Mouse (Mus musculus): ENCODE measurements around the gene Foxf2. TPM values are rescaled to one million over a fixed set of nuclear protein-coding genes. Genes with fewer than 3 reads are reported as not detected.

Gene Foxf2
- 21.3 and 21.9 TPM in 2 replicates for polyA plus RNA-seq (2014; fragmentation: Nextera tagmentation; extraction: Ambion mirVana)

DNA sequence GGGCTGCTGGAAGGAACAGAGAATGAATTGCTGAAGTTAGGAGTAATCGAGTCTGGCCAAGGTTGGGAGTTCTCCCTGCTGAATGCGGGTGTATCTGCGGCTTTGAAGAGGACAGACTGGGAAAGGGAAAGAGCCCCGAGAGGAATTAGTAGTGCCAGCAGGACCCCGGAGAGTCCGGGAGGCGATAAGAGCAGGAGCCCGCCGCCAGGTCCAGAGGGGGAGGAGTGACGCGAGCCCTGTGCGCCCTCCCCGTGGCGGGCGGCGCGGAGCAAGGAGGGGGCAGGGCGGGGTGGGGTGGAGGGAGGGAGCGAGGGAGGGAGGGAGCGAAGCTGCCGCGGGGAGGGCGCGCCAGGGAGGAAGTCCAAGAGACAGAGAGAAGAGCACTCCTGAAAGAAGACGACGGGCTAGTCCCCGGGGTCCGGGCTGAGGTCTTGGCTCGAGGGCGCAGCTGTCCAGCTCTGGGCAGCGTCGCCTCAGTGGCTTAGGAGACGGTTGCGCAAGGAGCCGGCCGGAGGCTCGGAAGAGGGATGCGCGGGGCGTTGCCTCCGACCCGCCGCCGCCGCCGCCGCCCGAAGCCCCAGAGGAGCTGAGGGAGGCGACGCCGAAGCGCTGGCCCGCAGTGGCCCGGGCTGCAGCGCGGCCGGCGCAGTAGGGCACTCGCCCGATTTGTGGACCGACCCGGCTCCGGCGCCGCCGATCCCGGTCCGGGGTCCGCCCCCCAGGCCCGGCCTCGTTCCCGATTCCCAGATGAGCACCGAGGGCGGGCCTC, at the start of gene Foxf2:
Gene Foxf2, plus strand, starts transcription at position 484 of the 769 bp plus-strand sequence.
- under 1% methylated on average over 53 of the region's 74 CpGs for WGBS
- Histone ChIP-seq H3K9ac (replicated peaks; ENCODE audit: low read depth, low read length) (peak within 1 kb of the TSS; percentile 81), H3K9me3 (ENCODE audit: control insufficient read depth, low read depth, low read length) (no peaks in the 10 kb centered on the region), H3K4me3 (ENCODE audit: low read depth, low read length) (peak within 1 kb of the TSS; percentile 56), H3K27me3 (ENCODE audit: control insufficient read depth, insufficient read depth, low read length) (peaks cover 16% of the 10 kb centered on the region), H3K27ac (ENCODE audit: low read length) (peak within 1 kb of the TSS; percentile 83), H3K4me1 (ENCODE audit: control insufficient read depth, insufficient read depth, low read length) (peaks cover 3% of the 10 kb centered on the region), H3K4me2 (replicated peaks; ENCODE audit: low read depth, low read length) (peak within 1 kb of the TSS; percentile 86), H3K36me3 (ENCODE audit: control insufficient read depth, insufficient read depth, low read length) (no peaks in the 10 kb centered on the region)
- peak; percentile 51; the same call in 1 of the 2 replicates for ATAC-seq (ENCODE audit: insufficient number of reproducible peaks, insufficient read depth, low FRiP score, low read depth)

GRCm38 (mm10) chr13:31576696-31577095, 48.9 kb upstream of the Foxf2 start:
- H3K9ac ChIP-seq (replicated peaks; ENCODE audit: low read depth, low read length): no peak overlapping the region
- 68% methylated on average over 4 of the region's 4 CpGs for WGBS
- no peaks in the 10 kb centered on the region for H3K4me1 ChIP-seq (ENCODE audit: control insufficient read depth, insufficient read depth, low read length)
- no peak overlapping the region for H3K4me3 ChIP-seq (ENCODE audit: low read depth, low read length)
- H3K36me3 ChIP-seq (ENCODE audit: control insufficient read depth, insufficient read depth, low read length): no peaks in the 10 kb centered on the region
- no peak for ATAC-seq (ENCODE audit: insufficient number of reproducible peaks, insufficient read depth, low FRiP score, low read depth)
- no peaks in the 10 kb centered on the region for H3K9me3 ChIP-seq (ENCODE audit: control insufficient read depth, low read depth, low read length)
- no peak overlapping the region for H3K27ac ChIP-seq (ENCODE audit: low read length)
- H3K4me2 ChIP-seq (replicated peaks; ENCODE audit: low read depth, low read length): no peak overlapping the region
- no peaks in the 10 kb centered on the region for H3K27me3 ChIP-seq (ENCODE audit: control insufficient read depth, insufficient read depth, low read length)

DNA sequence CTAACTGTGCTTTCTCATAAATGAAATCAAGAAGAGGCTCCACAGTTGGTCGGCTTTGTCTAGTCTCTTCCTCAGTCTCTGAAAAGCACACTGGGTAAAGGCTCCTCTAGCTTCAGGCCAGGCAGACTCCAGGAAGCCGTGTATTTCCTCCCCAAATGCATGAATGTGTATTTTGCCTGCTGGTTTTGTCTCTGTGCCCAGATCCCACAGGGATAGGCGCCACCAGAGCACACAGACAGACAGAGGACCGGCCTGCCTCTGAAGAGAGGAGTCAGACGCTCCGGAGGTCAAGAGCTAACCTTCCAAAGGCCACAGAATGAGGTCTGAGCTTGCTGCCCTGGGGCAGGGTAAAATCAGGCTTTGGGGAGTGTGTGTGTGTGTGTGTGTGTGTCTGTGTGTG, 48.0 kb upstream of the Foxf2 start:
- no peak for ATAC-seq (ENCODE audit: insufficient number of reproducible peaks, insufficient read depth, low FRiP score, low read depth)
- no peak overlapping the region for H3K4me2 ChIP-seq (replicated peaks; ENCODE audit: low read depth, low read length)
- no peaks in the 10 kb centered on the region for H3K36me3 ChIP-seq (ENCODE audit: control insufficient read depth, insufficient read depth, low read length)
- no peaks in the 10 kb centered on the region for H3K9me3 ChIP-seq (ENCODE audit: control insufficient read depth, low read depth, low read length)
- WGBS: 42% methylated on average over 6 of the region's 6 CpGs
- no peak overlapping the region for H3K27ac ChIP-seq (ENCODE audit: low read length)
- no peaks in the 10 kb centered on the region for H3K27me3 ChIP-seq (ENCODE audit: control insufficient read depth, insufficient read depth, low read length)
- H3K4me1 ChIP-seq (ENCODE audit: control insufficient read depth, insufficient read depth, low read length): no peaks in the 10 kb centered on the region
- H3K4me3 ChIP-seq (ENCODE audit: low read depth, low read length): no peak overlapping the region
- H3K9ac ChIP-seq (replicated peaks; ENCODE audit: low read depth, low read length): no peak overlapping the region

DNA sequence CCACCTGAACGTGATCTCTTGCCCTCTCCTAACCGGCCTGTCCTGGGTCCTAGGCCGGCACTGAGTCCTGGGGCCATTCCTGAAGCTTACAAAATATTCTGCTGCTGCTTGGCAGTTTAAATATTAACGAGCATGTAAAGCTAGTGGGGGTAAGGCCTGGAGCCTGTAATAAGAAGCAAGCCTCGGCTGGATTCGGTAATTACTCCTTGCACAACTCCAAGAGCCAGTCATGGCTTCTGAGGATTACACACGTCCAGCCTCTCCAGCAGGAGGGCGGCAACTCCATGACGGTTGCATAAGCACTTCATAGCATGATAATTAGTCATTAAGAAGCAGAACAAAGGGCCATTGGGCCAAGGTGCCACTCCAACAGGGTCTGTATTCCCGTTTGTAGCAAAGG, 47.2 kb upstream of the Foxf2 start:
- Histone ChIP-seq H3K9ac (replicated peaks; ENCODE audit: low read depth, low read length) (no peak overlapping the region), H3K4me1 (ENCODE audit: control insufficient read depth, insufficient read depth, low read length) (no peaks in the 10 kb centered on the region), H3K9me3 (ENCODE audit: control insufficient read depth, low read depth, low read length) (no peaks in the 10 kb centered on the region), H3K27ac (ENCODE audit: low read length) (peak overlapping the region; percentile 52; the same call in 1 of the 2 replicates), H3K27me3 (ENCODE audit: control insufficient read depth, insufficient read depth, low read length) (no peaks in the 10 kb centered on the region), H3K36me3 (ENCODE audit: control insufficient read depth, insufficient read depth, low read length) (no peaks in the 10 kb centered on the region), H3K4me2 (replicated peaks; ENCODE audit: low read depth, low read length) (no peak overlapping the region), H3K4me3 (ENCODE audit: low read depth, low read length) (no peak overlapping the region)
- ATAC-seq (ENCODE audit: insufficient number of reproducible peaks, insufficient read depth, low FRiP score, low read depth): peak; percentile 31; the same call in 1 of the 2 replicates
- WGBS: 58% methylated on average over 10 of the region's 10 CpGs

- Histone ChIP-seq H3K4me3 (ENCODE audit: low read depth, low read length) (no peak overlapping the region), H3K27ac (ENCODE audit: low read length) (no peak overlapping the region), H3K27me3 (ENCODE audit: control insufficient read depth, insufficient read depth, low read length) (no peaks in the 10 kb centered on the region), H3K9ac (replicated peaks; ENCODE audit: low read depth, low read length) (no peak overlapping the region), H3K4me2 (replicated peaks; ENCODE audit: low read depth, low read length) (no peak overlapping the region), H3K36me3 (ENCODE audit: control insufficient read depth, insufficient read depth, low read length) (no peaks in the 10 kb centered on the region), H3K9me3 (ENCODE audit: control insufficient read depth, low read depth, low read length) (no peaks in the 10 kb centered on the region), H3K4me1 (ENCODE audit: control insufficient read depth, insufficient read depth, low read length) (no peaks in the 10 kb centered on the region)
- WGBS: 53% methylated on average over 9 of the region's 9 CpGs
- peak; percentile 84 for ATAC-seq (ENCODE audit: insufficient number of reproducible peaks, insufficient read depth, low FRiP score, low read depth)
Measured at GRCm38 (mm10) chr13:31579866-31580265, 45.8 kb upstream of the Foxf2 start.

DNA sequence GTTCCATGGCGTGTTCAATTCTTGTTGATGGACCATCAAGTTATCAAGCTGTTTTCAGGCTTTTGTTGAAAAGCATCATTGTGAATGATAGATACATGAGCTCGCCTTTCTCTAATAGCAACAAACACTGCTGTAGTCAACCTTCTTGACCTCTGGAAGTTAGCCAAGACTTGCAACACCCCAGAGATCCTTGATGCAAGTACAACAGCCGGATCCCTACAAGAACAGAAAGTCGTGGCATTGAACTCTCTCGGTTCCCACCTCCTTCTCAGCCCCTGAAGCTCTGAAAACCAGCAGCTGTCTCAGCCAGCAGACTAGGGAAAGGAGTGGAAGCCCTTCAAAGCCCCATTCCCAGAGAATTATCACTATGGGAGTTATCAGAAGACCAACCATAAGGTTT, 38.3 kb upstream of the Foxf2 start:
- Histone ChIP-seq H3K4me3 (ENCODE audit: low read depth, low read length) (no peak overlapping the region), H3K9ac (replicated peaks; ENCODE audit: low read depth, low read length) (no peak overlapping the region), H3K36me3 (ENCODE audit: control insufficient read depth, insufficient read depth, low read length) (no peaks in the 10 kb centered on the region), H3K27ac (ENCODE audit: low read length) (no peak overlapping the region), H3K4me1 (ENCODE audit: control insufficient read depth, insufficient read depth, low read length) (no peaks in the 10 kb centered on the region), H3K9me3 (ENCODE audit: control insufficient read depth, low read depth, low read length) (no peaks in the 10 kb centered on the region; the same call in 1 of the 2 replicates), H3K27me3 (ENCODE audit: control insufficient read depth, insufficient read depth, low read length) (no peaks in the 10 kb centered on the region), H3K4me2 (replicated peaks; ENCODE audit: low read depth, low read length) (no peak overlapping the region)
- ATAC-seq (ENCODE audit: insufficient number of reproducible peaks, insufficient read depth, low FRiP score, low read depth): no peak
- 59% methylated on average over 5 of the region's 5 CpGs for WGBS

- no peak overlapping the region for H3K27ac ChIP-seq (ENCODE audit: low read length)
- 78% methylated on average over 5 of the region's 5 CpGs for WGBS
- H3K9ac ChIP-seq (replicated peaks; ENCODE audit: low read depth, low read length): no peak overlapping the region
- H3K4me3 ChIP-seq (ENCODE audit: low read depth, low read length): no peak overlapping the region
- H3K4me1 ChIP-seq (ENCODE audit: control insufficient read depth, insufficient read depth, low read length): no peaks in the 10 kb centered on the region
- H3K36me3 ChIP-seq (ENCODE audit: control insufficient read depth, insufficient read depth, low read length): no peaks in the 10 kb centered on the region
- ATAC-seq (ENCODE audit: insufficient number of reproducible peaks, insufficient read depth, low FRiP score, low read depth): no peak
- H3K4me2 ChIP-seq (replicated peaks; ENCODE audit: low read depth, low read length): no peak overlapping the region
- H3K27me3 ChIP-seq (ENCODE audit: control insufficient read depth, insufficient read depth, low read length): no peaks in the 10 kb centered on the region
- H3K9me3 ChIP-seq (ENCODE audit: control insufficient read depth, low read depth, low read length): no peaks in the 10 kb centered on the region
Measured at GRCm38 (mm10) chr13:31599576-31599975, 26.0 kb upstream of the Foxf2 start.

- H3K4me1 ChIP-seq (ENCODE audit: control insufficient read depth, insufficient read depth, low read length): no peaks in the 10 kb centered on the region
- WGBS: 84% methylated on average over 6 of the region's 6 CpGs
- ATAC-seq (ENCODE audit: insufficient number of reproducible peaks, insufficient read depth, low FRiP score, low read depth): no peak
- H3K4me2 ChIP-seq (replicated peaks; ENCODE audit: low read depth, low read length): no peak overlapping the region
- no peaks in the 10 kb centered on the region for H3K9me3 ChIP-seq (ENCODE audit: control insufficient read depth, low read depth, low read length)
- no peak overlapping the region for H3K4me3 ChIP-seq (ENCODE audit: low read depth, low read length)
- no peak overlapping the region for H3K9ac ChIP-seq (replicated peaks; ENCODE audit: low read depth, low read length)
- H3K36me3 ChIP-seq (ENCODE audit: control insufficient read depth, insufficient read depth, low read length): no peaks in the 10 kb centered on the region
- no peak overlapping the region for H3K27ac ChIP-seq (ENCODE audit: low read length)
- no peaks in the 10 kb centered on the region for H3K27me3 ChIP-seq (ENCODE audit: control insufficient read depth, insufficient read depth, low read length)
Measured at GRCm38 (mm10) chr13:31603964-31604363, 21.7 kb upstream of the Foxf2 start.
